Mouse (Mus musculus) Patski (cell line): Measurements from ENCODE around the gene Aip. TPM values are rescaled to one million over a fixed set of nuclear protein-coding genes. Genes with fewer than 3 reads are reported as not detected.

Source experiments
- ATAC-seq: fragments of 100-300 bp; one replicate; pipeline ENCODE4 v1.8.0; 2021
- CTCF ChIA-PET: fragments of 350-600 bp; sonication (Branson Sonifier 250); formaldehyde crosslinking; loops from one replicate; lab custom pipeline; 2022; ENCODE audit warnings: inconsistent platforms; lab: Charles Lee
- POLR2A ChIA-PET: fragments of 350-600 bp; sonication (Branson Sonifier 250); formaldehyde crosslinking; loops from one replicate; lab custom pipeline; 2022; ENCODE audit warnings: antibody characterized with exemption, inconsistent platforms; lab: Charles Lee
- DNase-seq: peaks from one replicate; pipeline ENCODE4 v3.0.0-alpha.2; 2011; ENCODE audit warnings: low read depth, low spot score
- H3K27me3 ChIP-seq: fragments of 371-371 bp; one replicate; pipeline ENCODE4 v1.5.1; 2021
- CTCF ChIP-seq: fragments of 100-300 bp; IDR thresholded peaks from one replicate; pipeline ENCODE4 v1.5.1; 2021
- in situ Hi-C: fragments of 300-500 bp; cut with MboI; formaldehyde crosslinking; loops from 3 replicates; pipeline ENCODE4 v1.11.1; 2018; ENCODE audit warnings: low pct_unique_long_range_greater_than_20kb, mixed read lengths
- polyA plus RNA-seq: library from polyadenylated mRNA; unstranded; gene quantifications from one replicate; pipeline ENCODE4 v1.2.3, GENCODE M21; 2021

The Aip gene
- polyA plus RNA-seq, 1 experiment from 2014 or later: 149 TPM

DNA sequence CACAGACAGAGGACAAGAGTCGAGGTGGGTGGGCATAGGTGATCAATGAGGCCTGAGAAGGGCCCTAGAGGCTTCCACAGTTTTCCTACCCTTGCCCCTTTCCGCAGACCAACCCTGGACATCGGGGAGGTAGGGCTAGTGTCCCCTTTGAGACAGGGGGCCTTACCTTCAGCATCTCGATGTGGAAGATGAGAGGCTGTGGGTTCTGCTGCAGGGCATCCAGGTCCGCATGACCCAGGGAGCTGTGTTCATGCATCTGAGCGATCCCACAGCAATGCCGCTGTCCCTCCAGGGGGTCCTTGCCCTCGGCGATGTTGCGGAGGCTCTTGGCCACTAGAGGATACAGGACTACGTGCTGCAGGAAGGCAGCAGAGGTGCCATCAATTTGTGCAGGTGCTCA lies 9.8 kb downstream of the Aip start:
- no peaks in the 10 kb centered on the region for H3K27me3 ChIP-seq
- POLR2A ChIA-PET: no interaction called here
- TF ChIP-seq CTCF: no peak
- no peak for DNase-seq
- in situ Hi-C loops: no loop called here
- no peak for ATAC-seq
- CTCF ChIA-PET: interaction anchor here (1.3 to 1.7 kb wide), 2 partner anchors 9 to 17 kb away, joined by 4 read pairs; no protein-coding TSS in a partner anchor

DNA sequence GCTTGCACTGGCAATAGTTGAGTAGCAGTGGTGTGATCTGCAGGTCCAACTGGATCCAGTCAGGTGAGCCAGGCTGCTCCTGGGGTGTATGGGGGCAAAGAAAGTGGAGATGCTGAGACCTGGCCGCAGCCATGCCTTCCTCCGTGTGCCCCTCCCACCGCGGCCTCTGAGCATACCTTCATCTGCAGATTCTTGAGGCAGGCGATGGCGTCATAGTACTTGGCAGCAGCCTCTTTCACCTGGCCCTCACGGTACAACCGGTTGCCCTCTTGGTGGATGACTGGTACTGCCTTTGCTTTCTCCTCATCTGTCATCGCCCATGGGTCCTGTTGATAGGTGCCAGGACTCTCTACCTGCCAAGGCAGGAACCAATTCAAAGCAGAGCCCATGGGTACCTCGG lies 10.5 kb downstream of the Aip start:
- DNase-seq: no peak
- no peaks in the 10 kb centered on the region for H3K27me3 ChIP-seq
- CTCF ChIA-PET: interaction anchor here (1.3 to 2.5 kb wide), 2 partner anchors 10 to 16 kb away, joined by 3 to 7 read pairs; no protein-coding TSS in a partner anchor
- POLR2A ChIA-PET: no interaction called here
- in situ Hi-C loops: no loop called here
- TF ChIP-seq CTCF: no peak
- no peak for ATAC-seq

GRCm38 (mm10) chr19:4114551-4114950 lies 11.1 kb downstream of the Aip start:
- ChIA-PET CTCF (interaction anchor here (1.3 to 2.5 kb wide), 2 partner anchors 11 to 16 kb away, joined by 3 to 7 read pairs; no protein-coding TSS in a partner anchor), POLR2A (no interaction called here)

DNA sequence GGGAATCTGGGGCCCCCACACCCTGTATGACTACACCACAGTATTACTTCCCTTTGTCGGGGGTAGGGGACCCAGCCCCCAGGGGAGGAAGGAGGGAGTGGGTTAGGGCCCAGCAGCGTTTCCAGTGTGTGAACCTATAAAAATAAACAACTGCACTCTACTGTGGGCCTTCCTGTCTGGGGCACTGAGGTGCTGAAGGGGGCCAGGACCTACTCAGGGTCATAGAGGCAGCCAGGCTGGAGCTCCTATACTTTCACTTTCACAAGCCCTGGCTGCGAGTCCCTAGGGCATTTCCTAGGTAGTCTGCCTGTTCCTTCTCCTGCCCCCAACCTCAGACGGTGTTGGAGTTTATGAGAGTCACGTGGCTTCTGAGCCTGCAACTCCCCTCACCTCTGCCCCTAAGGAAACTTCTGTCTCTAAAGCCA lies 11.8 kb downstream of the Aip start:
- peak; percentile 20 for ATAC-seq
- in situ Hi-C loops: no loop called here

More at GRCm38 (mm10) chr19:4114551-4114950, 11.1 kb downstream of the Aip start:
- no peak for DNase-seq
- in situ Hi-C loops: no loop called here
- TF ChIP-seq CTCF: no peak
- no peak for ATAC-seq
- H3K27me3 ChIP-seq: no peaks in the 10 kb centered on the region

DNA sequence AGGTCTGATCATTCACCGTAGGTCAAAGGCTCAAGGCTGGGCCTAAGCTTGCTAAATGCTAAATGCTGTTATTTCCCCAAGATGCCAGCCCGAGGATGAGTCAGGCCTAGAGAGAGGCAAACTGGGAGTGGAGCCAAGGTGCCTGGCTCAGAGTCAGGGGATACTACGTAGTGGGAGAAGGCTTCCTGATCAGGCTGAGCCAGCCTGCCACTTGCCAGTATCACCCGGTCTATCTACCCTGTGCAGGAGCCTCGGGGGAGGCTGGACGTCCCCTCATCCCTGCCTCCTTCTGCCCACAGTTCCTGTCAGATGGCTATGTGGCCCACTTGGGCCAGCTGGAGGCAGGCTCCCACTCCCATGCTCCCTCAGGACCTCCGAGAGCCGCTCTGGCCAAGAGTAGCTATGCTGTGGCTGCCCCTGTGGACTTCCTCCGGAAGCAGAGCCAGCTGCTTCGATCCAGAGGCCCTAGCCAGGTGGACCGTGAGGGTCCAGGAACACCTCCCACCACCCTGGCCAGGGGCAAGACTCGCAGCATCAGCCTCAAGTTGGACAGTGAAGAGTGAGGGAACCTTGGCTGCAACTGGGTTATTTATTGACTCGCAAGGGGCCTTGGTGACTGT lies 12.4 kb downstream of the Aip start:
- POLR2A ChIA-PET: interaction anchor here (0.9 kb wide), 1 partner anchor 14 kb away, joined by 4 read pairs; no protein-coding TSS in a partner anchor
- H3K27me3 ChIP-seq: no peaks in the 10 kb centered on the region
- ATAC-seq (peak; percentile 78), DNase-seq (peak; percentile 93)
- in situ Hi-C loops: no loop called here
- no peak for TF ChIP-seq CTCF
- CTCF ChIA-PET: interaction anchor here (1.1 to 2.5 kb wide), 3 partner anchors 12 to 115 kb away, joined by 3 to 7 read pairs (median 3); no protein-coding TSS in a partner anchor

More for the DNA sequence above, 11.8 kb downstream of the Aip start:
- no peaks in the 10 kb centered on the region for H3K27me3 ChIP-seq
- ChIA-PET POLR2A (interaction anchor here (0.9 kb wide), 1 partner anchor 15 kb away, joined by 4 read pairs; no protein-coding TSS in a partner anchor), CTCF (interaction anchor here (1.1 to 2.5 kb wide), 4 partner anchors 11 to 115 kb away, joined by 3 to 7 read pairs (median 3); no protein-coding TSS in a partner anchor)
- no peak for DNase-seq
- no peak for TF ChIP-seq CTCF

DNA sequence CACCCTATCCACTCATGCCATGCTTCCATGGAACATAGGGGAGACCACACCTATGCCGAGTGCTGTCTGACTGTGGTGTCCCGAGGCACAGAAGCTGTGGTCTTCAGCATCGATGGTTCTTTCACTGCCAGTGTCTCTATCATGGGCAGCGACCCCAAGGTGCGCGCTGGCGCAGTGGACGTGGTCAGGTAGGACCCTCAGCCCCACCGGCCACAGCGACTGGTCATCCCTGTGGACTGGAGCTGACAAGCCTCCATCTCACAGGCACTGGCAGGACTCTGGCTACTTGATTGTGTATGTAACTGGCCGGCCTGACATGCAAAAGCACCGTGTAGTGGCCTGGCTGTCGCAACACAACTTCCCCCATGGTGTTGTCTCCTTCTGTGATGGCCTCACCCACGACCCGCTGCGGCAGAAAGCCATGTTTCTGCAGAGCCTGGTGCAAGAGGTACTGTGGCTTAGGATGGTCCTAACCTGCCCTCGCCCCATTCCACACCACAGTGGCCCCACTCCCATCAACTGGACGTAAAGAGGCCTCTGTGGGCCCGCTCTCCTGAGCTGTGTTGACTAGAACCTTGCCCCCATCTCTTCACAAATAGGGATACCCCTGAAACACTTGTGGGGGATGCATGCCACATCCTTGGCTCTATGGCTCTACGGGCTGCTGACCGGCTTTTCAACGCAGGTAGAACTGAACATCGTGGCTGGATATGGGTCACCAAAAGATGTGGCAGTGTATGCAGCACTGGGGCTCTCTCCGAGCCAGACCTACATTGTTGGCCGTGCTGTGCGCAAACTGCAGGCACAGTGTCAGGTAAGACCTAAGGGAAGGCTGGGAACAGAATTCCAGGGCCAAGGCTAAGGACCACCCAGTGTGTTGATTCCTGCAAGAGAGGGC lies 13.3 kb downstream of the Aip start:
- DNase-seq (no peak), ATAC-seq (no peak)
- no peaks in the 10 kb centered on the region for H3K27me3 ChIP-seq
- CTCF ChIA-PET: interaction anchor here (2.5 kb wide), 1 partner anchor 13 kb away, joined by 7 read pairs; no protein-coding TSS in a partner anchor
- POLR2A ChIA-PET: no interaction called here
- no peak for TF ChIP-seq CTCF
- in situ Hi-C loops: no loop called here

DNA sequence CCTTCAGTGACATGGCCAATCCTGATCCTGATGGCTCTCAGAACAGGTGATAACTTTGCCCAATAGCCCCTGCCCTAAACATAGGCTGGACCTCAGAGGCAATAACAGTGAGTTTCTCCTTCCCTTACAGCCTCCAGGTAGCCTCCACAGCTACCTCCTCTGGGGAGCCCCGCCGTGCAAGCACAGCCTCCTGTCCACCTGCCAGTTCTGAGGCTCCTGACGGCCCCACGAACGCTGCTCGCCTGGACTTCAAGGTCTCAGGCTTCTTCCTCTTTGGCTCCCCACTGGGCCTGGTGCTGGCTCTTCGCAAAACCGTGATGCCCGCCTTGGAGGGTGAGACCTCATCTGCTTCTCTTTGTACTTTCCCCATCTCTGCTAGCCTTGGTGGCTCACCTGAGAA lies 17.1 kb downstream of the Aip start:
- POLR2A ChIA-PET: no interaction called here
- in situ Hi-C loops: no loop called here
- ATAC-seq (no peak), DNase-seq (no peak)
- CTCF ChIA-PET: no interaction called here
- H3K27me3 ChIP-seq: no peaks in the 10 kb centered on the region
- no peak for TF ChIP-seq CTCF

- in situ Hi-C loops: no loop called here
- no peaks in the 10 kb centered on the region for H3K27me3 ChIP-seq
- ChIA-PET CTCF (no interaction called here), POLR2A (no interaction called here)
- no peak for TF ChIP-seq CTCF
- no peak for DNase-seq
- ATAC-seq: no peak
These were observed 19.0 kb downstream of the Aip start for GRCm38 (mm10) chr19:4106654-4107053.

DNA sequence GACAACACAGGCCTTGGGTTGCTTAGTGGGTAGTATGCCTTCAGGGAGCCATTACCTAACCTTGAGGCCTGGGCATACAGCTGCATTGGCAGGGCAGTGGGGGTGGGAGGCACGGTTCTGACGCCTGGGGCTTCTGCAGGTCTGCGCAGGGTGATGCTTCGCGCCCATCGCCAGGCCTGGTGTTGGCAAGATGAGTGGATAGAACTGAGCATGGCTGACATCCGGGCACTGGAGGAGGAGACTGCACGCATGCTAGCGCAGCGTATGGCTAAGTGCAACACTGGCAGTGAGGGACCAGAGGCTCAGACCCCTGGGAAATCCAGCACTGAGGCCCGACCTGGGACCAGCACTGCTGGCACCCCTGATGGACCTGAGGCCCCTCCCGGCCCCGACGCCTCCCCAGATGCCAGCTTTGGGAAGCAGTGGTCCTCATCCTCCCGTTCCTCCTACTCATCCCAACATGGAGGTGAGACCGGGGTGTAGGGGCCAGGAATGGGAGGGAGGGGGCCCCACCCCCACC lies 20.9 kb downstream of the Aip start:
- ChIA-PET CTCF (interaction anchor here (1.3 kb wide), 1 partner anchor 20 kb away, joined by 4 read pairs; no protein-coding TSS in a partner anchor), POLR2A (no interaction called here)
- H3K27me3 ChIP-seq: no peaks in the 10 kb centered on the region
- ATAC-seq: no peak
- no peak for DNase-seq
- in situ Hi-C loops: no loop called here
- TF ChIP-seq CTCF: no peak

DNA sequence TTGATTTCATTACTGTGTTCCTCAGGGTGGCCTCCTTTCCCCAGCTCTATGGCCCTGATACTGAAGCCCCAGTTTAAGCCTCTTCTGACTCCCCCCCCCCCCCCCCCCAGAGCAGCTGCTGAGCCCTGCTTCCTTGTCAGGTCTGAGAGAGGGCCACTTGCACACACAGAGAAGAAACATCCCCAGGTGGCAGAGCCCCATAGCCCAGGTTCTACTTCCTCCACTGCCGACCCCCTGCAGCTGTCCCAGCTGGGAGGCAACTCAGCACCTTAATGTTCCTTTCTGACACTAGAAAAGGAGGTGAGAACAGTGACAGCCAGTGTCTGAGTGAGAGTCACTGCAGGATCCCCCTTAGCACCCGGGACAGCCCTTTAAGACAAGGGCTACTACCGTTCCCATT lies 21.9 kb downstream of the Aip start:
- ChIA-PET POLR2A (no interaction called here), CTCF (interaction anchor here (1.3 kb wide), 1 partner anchor 21 kb away, joined by 4 read pairs; no protein-coding TSS in a partner anchor)
- DNase-seq (no peak), ATAC-seq (no peak)
- TF ChIP-seq CTCF: no peak
- in situ Hi-C loops: no loop called here
- H3K27me3 ChIP-seq: no peaks in the 10 kb centered on the region
